Mouse (Mus musculus) adrenal gland, adult 2 months (tissue): ENCODE results near the gene Etfbkmt. TPM values are rescaled to one million over a fixed set of nuclear protein-coding genes. Genes with fewer than 3 reads are reported as not detected.
"Not testable (repeated sequence)": the region's sequence is repeated elsewhere in the genome, so short reads cannot be mapped to it uniquely, and the experiment has no call there.

Source experiments
- DNase-seq: peaks from one replicate; pipeline ENCODE4 v3.0.0; 2021
- polyA plus RNA-seq: library from polyadenylated mRNA; depleted of rRNA; stranded (reverse); fragments of >200 nt; gene quantifications from 2 replicates; pipeline ENCODE4 v1.2.3, GENCODE M21; 2012
- total RNA-seq, 2 experiments: library from RNA; stranded (reverse); gene quantifications; 2 replicates each; pipeline ENCODE4 v1.2.3; 2021

Etfbkmt gene
- total and polyA plus RNA-seq, 3 experiments = 1.8 to 38.4 (median 15.2) TPM

DNA sequence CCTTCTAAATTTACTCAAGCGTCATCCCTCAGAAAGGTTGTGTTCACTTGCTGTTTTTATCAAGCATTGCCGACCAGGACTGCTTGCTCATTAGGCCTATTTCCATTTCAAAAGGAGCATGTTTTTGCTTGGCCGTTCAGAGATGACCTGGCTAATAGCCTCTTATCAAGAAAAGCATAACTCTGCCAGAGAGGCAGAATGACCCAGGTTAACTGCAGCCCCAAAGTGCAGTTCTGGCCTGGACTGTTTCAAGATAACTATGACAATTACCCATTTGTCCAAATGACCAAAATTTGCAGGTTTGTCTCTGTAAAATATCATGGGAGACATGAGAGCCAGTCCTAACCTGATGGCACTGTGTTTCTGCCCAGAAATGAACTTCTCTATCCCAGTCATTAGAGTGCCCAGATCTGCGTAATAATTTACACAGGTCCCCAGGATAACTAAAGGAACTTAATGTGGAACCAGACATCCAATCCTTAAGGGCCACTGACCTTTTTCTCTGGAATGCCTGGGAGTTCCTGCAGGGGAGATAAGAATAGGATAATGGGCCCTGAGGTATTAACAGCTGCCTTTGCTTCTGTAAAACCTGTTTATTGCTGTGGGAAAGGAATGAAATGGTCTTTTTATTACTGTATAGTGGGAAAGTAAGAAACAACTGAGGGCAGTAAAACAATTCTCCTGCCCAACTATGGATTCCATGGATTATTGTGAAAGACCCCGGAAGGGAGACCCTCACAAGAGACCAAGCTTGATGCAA, 5.1 kb upstream of the Etfbkmt start:
- peak; percentile 25 for DNase-seq

DNA sequence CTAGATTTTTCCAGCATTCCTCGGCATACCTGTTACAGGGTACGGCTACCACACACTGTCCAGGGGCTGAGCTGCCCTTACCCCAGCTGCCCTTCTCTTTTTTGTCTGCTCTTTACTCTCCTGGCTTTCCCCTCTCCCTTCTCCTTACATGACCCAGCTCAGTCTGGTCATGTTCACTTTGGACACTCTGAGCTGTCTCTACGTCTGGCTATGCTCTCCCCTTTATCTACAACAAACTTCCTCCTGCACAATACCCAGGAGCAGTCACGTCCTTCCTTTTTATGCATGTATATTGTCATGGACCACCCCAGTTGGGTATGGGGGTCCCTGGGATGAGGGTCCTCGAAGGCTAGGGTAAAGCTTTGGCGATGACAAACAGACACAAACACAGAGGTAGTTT, 4.0 kb upstream of the Etfbkmt start:
- DNase-seq = no peak

DNA sequence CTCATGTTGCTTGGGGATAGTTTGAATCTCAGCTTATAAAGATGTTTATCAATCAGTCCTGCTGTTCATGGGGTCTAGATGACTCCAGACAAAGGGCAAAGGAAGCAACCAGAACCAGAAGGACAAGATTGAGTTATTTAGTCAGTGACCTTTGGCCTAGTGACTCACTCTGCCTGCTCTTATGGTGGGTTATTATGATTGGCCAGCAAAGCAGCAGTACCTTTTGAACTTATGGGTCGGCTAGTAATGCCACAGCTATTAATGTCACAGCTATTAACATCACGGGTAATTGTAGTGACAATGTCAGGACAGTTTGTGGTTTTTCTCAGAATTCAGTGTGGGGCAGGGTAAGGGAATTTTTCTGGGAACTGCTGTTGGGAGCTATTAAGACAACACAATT, 1.7 kb upstream of the Etfbkmt start:
- no peak for DNase-seq

- DNase-seq = no peak
Measured at GRCm38 (mm10) chr6:149139011-149139410, 638 bp upstream of the Etfbkmt start.

- DNase-seq = peak; percentile 92
Measured at GRCm38 (mm10) chr6:149141393-149142173, 1.9 kb downstream of the Etfbkmt start.

GRCm38 (mm10) chr6:149145143-149145542, 5.5 kb downstream of the Etfbkmt start:
- DNase-seq = no peak

GRCm38 (mm10) chr6:149148436-149149229, 9.0 kb downstream of the Etfbkmt start:
- DNase-seq = no peak

DNA sequence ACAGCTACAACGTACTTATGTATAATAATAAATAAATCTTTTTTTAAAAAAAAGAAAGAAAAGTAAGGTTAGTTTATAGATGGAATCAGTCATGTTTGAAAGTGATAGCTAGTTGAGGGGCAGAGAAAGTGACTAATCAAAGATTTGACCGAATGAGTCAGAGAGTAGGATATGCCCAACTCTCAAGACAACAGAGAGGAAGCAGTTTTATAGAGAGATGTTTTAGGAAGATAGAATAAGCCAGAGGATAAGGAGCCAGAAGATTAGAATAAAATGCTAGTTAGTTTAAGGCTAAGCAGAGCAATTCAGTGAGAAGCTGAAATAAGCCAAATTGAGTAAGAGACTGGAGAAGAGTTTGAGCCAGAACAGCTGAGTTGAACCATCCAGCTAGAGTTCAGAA, 12.5 kb downstream of the Etfbkmt start:
- no peak for DNase-seq

GRCm38 (mm10) chr6:149153473-149154115, 13.9 kb downstream of the Etfbkmt start:
- DNase-seq = no peak

DNA sequence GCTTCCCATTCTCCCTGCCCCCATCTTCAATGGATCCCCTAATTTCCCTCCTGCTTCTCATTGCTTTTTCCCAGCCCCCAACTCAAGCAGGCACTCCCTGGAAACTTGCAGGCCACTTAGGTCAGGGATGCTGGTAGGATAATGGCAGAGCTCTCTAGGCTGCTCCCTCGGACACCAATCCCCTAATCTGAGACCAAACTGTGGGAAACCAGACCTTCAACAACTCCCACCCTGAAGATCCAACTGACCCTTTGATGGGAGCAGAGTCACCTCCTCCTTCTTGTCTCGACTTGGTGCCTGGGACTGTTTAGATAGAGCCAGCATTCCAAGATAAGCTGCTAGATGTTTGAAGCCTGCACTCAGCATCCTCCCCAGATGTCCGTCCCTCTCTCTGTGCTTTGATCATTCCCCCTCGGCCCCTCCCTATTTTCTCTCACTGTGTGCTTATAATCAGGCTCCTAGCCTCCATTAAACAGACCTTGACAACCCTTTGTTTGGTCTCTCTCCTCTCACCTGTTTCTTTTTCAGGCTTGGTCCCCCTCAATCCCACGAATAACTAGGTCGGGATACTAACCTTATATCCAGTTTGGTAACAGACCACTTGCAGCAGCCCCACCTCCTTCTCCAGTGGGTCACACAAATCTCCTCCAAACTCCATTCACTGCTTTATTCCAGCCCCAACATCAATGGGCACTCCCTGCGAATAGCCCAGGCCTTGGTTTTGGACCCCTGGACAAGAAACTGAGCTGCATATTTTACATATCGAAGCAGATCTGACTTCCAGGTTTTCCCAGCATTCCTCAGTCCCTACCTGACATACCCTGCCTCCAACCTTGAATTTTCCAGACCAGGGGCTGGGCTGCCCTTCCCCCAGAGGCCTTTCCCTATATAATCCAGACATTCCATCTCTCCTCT, 14.7 kb downstream of the Etfbkmt start:
- no peak for DNase-seq

DNA sequence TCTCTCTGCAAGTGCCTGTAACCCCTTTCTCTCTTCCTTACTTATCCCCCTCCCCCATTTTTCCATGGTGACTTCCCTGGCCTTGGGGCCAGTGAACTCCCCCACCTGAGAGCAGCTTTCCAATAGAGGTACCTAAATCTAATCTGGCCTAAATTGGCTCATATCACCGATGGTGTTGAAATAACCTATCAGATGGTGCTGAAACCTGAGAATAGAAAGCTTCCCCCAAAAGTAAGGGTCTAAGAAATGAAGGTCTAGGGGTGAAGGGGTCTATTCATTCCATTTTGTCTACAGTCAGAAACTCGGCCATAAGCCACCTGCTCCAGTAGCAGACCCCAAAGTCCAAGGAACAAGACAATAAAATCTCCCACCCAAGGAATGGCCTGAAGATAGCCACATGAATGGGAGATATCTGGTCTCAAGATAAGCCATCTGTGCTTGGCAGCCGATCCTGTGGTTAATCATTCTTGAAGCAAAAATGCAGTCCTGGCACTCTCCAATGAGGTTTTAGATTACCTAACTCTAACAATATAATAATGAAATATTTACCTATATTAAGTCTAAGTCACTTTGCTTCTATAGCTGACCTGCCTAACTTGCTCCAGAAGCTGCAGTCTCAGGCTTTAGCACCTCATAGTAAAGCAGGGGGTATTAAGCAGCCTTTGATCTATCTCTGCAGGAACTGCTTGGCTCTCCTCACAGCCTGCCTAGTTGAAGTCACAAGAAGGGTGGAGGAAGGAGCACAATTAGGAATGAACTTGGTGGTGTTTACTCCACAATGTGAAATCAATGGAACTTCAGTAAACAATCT, 15.6 kb downstream of the Etfbkmt start:
- DNase-seq = no peak

GRCm38 (mm10) chr6:149167038-149167437, 27.4 kb downstream of the Etfbkmt start:
- not testable (repeated sequence) for DNase-seq

DNA sequence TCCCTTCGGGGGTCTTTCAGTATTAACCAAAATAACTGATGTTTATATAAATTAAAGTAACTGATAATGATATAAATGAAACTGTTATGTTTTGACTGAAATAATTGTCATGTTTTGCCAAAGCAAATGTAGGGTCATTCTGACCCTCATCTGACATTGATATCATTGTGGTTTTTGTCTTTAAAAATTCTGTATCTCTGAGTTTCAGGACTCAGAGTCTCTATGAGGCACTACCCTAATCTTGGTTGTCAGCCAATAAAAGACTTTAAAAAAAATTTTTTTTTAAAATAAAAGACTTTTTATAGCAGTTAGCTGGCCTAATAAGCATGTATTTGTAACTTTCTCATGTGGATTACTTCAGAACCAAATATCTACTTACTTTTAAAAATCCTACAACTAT, 28.0 kb downstream of the Etfbkmt start:
- no peak for DNase-seq

- DNase-seq = no peak
Measured at GRCm38 (mm10) chr6:149168436-149168835, 28.8 kb downstream of the Etfbkmt start.

GRCm38 (mm10) chr6:149169965-149170364, 30.3 kb downstream of the Etfbkmt start:
- not testable (repeated sequence) for DNase-seq

DNA sequence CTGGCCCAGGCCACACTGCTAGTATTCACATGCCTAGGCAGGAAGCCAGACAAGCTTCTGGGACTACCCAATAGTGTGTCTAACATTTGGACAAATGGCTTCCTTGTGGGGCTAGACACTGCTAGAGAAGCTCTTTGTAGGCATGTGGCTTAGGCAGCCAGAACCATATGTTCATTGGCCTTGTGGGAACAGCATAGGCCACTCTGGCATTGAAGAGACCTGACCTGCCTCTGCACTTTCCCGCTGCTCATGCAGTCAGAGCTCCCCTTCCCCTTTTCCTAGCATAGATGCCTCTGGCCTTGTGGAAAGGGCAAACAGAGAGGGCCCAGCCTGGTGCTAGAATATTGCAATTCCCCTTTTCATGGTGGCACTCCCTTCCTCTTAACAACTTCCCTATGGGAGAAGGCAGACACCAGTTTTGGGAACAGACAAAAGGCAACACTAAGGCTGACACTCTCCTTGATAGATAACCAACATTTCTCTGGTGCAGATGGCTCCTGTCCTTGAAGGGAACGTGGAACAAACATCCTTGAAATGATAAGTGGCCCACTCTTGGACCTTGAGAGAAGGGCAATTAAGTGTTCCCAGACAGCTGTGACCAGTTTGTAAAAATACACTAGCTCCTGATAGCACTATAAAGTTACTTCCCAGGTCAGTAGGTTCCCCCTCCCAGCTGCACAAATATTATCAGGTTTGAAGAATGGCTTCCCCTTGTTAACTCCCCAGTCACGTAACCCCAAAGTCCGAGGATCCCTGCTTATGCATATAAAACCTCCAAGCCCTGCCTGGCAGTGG, 34.4 kb downstream of the Etfbkmt start:
- DNase-seq = peak; percentile 54

DNA sequence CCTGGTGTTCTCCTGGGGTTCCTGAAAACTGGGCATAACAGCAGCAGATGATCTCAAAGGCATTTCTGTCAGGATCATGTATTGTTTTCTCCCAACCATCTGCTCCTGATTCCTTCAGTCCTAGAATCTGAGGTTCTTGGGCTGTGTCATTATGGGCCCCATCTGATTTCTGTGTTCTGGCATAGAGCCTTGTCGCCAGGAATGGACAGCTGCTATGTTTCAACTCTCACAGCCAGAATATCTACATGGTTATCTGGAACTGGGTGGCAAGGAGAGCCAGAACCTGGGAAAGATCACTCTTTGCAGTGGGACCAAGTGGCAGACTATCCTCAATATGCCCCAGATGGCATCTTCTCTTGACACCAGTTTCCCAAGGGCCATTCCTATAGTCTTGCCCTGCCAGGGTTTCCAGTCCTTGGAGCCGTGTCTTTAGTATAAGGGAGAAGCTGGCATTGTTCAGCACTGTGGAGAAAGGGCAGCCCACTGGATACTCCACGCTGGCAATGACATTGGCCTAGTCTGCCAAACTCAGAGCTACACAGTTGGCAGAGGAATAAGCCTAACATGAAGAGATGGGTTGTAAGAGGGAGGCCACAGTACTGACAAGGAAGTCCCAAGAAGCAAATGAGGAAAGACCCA, 35.4 kb downstream of the Etfbkmt start:
- DNase-seq = peak; percentile 52

DNA sequence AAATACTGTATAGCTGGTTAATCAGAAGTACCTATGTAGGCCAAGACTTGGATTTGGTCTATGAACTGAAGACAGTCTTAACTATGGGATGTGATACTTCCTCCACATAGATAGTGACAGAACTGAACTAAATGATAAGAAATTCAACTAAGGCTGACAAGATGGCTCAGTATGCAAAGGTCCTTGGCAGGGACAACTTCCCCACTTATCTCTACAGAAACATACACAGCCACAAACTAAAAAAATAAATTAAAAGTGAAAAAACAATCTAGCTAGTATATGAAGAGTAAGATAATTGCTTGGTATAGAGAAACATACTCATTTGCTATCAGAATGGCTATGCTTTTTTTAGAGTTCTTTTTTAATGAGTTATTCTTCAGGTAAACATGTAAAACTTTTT, 39.4 kb downstream of the Etfbkmt start:
- no peak for DNase-seq

DNA sequence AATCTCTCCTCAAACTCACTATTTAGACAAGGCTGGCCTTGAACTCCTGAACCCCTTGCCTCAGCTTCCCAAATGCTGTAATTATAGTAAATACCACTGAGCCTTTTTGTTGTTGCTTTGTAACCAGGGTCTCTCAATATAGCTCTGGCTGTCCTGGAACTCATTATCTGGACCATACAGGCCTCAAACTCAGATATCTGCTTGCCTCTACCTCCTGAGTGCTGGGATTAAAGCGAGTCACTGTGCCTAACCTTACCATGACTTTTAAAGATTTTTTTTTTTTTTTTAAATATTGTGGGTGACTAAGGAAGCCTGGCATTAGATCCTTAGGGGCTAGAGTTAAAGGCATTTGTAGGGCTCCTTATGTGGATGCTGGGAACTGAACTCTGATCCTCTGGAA, 44.4 kb downstream of the Etfbkmt start:
- DNase-seq = no peak
